Mouse (Mus musculus) right cerebral cortex, postnatal 14 days (tissue): ENCODE measurements around the gene Etaa1.
"Not testable (repeated sequence)": the region's sequence is repeated elsewhere in the genome, so short reads cannot be mapped to it uniquely, and the experiment has no call there.

Experiments used
- DNase-seq: peaks from one replicate; pipeline ENCODE4 v3.0.0; 2022

The Etaa1 gene

DNA sequence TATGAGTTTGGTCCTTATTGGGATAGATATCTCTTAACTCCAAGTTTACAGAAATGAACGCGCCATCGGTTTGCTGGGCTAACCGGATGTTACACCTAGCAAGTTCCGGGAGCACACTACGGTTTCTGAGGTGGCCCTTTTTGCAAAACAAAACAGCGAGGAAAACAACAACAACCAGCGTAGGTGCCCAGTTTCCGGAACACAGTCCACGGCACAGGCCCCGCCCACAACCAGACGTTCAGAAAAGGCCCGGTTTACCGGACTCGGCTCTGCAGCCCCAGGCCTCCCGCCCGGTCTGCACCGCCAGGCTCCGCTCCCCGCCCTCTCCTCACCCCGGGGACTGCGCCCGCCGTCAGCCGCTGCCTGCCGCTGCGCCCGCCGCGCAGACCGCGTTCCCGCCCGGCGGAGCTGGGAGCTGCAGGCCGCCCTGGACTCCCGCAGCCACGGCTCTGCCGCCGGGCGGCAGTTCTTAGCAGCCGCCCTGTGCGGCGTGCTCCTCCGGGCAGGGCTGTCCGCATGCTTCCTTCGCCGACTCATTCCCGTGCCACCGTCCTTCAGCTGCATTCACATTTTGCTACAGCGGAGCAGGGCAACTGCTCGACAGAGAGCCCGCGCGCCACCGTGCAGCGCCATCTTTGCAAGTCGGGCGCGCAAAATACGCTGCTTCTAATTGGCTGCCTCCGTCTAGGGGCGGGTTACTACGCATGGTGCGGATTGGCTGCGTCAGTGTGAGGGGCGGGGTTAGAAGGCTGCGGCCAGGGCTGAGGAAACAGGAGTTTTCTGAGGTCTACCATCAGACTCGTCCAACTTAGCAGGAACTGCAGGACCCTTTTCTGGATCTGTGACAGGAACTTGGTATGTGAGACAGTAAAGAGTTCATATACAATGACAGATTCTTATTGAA is at the start of gene Etaa1:
Gene Etaa1 (minus strand): TSS at position 645 of the 904 bp plus-strand sequence.
- DNase-seq, result peak; percentile 95

DNA sequence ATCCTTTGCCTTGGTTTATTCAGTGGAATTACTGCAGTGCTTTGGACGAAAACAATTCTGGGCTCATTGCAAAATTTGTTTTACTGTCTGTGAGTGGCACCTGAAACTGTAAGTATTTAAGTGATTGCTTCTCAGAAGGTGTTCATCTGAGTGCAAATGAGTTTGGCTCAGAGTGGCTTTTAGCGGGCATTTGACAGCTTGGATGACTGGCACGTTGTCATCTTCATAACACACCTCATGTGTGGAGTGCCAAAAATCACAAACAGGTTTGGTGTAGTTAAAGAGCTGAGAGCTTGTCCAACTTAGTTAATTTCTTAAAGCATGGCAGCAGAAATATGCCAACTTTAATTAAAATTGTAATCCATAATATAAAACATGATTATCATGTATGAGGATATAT is 40.5 kb upstream of the Etaa1 start:
- DNase-seq, result no peak

DNA sequence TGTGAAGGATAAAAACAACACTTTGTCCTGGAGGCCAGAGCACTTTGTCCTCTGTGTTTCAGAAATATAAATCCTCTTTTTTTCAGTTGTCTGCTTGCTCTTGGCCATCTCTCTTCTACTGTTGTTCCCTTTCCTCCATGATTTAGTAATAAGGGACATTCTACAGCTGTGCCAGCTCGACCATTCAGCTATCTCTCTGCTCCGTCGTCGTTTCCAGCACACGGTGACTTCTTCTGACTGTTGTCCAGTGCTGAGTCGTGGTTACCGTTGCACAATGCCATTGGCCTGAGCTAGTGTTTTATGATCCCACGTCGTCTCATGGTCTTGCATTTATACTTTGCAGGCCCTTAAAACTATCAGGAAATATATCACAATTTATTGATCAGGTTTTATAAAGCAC is 38.6 kb upstream of the Etaa1 start:
- DNase-seq, result no peak

DNA sequence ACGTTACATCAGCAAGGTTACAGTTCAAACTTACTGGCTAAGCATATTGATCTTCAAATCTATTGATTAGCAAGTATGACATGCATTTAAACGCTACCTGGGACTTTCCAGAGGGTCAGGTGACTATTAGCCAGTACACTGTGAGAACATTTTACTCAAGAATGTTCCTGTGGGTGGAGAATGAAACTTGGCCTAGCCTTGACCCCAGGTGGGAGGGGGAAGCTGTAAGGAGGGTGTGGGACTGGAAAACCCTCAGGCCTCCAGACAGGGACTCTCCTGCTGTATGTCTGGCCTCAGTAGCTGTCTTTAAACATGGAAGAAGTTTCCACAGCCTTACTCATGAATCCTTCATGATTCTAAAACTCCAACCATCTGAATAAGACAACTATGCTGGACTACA is 29.7 kb upstream of the Etaa1 start:
- DNase-seq, result no peak

DNA sequence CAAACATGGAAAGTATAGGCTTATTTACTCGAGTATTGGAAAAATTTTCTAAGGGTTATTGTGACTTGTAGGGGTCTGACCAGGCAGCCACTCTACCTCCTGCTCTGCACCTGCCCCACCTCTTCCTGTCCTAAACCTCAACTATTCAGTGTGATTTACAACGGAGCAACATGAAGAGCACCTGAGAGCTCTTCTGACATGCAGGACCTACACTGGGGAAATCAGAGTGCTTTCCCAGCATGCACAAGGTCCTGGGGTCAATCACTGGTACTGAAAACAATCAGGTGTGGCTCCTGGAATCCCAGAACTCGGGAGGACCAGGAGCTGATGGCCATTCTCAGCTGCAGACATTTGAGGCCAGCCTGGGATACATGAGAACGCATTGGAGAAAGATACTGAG is 27.6 kb upstream of the Etaa1 start:
- DNase-seq, result no peak

DNA sequence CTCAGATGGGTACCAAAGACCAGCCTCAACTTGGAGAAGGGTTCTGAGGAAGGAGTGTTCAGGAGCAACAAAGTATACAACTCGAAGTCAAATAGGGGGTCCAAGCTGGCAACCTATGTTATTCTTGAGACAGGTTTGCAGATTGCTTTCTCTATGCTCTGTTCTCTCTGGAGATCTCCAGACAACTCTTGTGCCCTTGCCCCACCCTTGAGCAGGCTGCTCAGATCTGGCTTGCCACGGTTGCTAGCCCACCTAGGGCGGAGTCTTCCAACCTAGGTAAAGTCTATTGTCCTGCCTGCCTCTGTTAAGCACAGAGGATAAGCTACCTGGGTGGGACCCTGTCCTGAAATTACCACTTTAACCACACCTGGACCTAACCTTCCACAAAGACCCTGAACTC is 21.9 kb upstream of the Etaa1 start:
- DNase-seq, result no peak

DNA sequence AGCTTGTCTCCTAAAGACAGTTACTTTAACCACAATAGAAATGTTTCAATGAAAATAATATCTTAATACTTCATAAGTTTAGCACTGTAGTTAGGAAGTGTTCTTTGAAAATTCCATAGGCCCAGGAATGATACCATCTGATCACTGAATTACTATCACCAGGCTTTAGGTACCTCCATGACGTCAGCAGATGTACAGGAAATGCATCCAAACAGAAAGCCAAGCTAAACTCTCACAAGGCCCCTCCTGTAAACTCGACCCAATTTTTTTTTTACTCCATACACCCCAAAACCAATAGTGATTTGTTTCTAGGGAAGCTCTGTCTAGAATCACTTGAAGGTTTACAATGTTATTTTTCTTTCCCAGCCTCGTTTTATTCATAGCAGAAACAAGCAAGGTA is 884 bp downstream of the Etaa1 start:
- no peak for DNase-seq

DNA sequence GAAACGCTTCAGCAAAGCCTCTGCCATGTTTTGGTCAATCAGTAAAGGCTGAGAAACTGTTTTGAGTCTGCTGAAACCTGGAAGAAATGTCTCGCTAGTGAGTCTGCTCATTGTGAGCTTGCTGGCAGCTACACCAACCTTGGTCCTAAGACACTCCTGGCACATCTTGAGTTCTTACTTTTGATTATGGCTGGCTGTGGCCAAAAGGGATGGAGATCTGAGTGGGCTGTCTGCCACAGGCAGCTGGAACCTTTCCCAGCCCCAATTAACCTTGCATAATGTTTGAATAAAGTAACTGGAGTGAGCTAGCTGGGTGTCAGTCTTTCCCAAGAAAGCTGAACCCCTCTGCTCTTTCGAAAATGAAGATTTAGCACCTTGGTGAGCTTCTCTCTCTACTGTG is 2.3 kb downstream of the Etaa1 start:
- peak; percentile 6 for DNase-seq

DNA sequence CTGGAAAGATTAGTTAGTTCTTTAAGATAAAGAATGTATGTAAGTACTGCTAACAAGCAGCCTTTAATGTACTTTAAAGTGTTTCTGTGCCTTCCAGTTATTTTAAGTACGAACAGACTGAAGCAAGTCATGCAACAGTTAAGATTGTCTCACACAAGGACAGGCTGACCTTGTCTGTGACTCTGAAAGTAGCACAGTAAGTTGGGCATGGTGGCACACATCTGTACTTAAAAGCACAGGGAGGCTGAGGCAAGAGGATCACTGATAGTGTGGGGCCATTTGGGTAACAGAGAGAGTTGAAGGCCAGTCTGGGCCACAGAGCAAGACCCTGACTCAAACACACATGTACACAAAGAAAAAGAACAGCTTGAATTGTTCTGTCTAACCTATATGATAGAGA is 14.5 kb downstream of the Etaa1 start:
- no peak for DNase-seq

DNA sequence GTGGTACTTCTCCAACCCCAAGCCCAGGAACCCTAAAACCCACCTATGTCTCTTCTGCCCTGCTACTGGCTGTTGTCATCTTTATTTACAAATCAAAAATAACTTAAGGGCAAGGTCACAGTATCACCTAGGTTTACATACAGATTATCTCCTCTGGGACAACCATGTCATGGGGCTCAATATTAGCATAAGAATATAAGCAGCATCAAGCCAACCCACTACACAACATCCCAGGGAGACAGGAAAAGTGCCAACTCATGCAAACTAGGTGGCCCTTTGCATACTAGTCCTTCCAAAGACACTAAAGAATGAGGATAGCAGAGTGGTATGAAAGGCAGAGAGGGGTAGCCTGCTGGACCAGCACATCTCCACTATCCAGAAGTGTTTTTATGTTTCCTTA is 15.7 kb downstream of the Etaa1 start:
- DNase-seq, result no peak

DNA sequence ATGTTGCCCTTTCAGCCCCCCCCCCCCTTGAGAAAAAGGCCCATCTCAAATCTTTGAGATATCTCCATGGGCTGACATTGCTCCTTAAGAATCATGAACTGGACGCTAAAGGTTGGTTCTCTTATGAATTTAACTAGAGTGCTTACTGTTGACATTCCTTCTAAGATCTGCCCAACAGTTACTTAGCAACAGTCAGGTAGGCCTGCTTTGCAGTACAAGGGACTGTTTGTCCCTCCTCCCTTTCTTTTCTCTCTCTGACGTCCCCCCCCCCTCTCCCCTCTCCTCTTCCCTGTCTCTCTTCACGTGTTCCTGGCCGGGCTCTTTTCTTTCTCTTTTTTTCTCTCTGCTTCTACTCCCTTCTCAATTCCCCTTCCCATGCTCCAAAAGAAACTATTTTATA is 35.8 kb downstream of the Etaa1 start:
- DNase-seq, result no peak

DNA sequence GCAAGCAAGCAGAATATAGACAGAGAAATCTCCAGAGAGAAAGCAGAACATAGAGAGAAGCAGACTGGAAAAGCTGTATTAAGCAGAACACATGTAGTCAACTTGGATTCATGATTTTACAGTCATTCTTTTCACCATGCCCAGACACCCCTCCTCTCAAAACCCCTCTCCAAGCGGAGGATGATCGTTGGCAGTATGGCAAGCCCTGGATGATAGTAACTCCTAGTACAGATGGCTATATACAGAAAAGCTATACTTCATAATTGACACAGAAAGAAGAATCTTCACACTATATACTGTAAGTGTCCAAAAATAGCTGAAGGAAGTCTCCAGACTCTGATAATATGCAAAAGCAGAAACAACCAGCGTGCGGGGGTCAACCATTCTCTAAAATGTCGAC is 36.6 kb downstream of the Etaa1 start:
- no peak for DNase-seq

DNA sequence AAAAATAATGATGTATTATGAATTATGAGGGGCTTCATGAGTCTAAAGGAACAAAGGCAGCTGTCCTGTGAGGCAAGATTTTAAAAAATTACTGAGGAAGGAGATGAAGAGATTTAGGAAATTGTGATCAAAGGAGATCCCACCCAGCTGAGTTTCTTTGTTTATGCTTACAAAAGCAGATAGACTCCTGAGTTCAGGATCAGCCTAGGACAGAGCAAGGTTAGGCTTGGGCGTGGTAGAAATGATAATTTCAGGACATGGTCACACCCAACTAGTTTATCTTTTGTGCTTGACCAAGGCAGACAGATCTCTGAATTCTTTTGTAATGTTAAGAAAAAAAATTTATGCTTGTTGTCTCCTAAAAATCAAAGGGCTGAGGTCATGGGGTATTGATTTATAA is 37.2 kb downstream of the Etaa1 start:
- DNase-seq, result no peak

DNA sequence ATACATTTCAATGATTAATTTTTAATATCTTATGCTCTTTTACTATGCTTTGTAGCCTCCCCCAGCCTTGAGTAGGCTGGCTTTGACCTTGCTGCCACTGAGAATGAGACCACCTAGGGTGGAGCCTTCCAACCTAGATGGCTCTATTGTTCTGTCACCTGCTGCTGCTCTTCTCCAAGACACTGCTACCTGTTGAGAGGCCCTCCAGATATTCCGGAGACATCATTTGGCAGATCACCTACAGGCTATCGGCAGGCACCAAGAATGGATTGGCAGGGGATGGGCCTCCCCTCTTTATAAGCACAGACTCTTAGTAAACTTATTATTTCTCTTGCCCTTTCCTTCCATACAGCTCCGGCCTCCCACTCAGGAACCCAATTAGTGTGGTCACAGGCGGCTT is 52.7 kb downstream of the Etaa1 start:
- not testable (repeated sequence) for DNase-seq
